Mouse (Mus musculus) limb, embryonic 13.5 days (tissue): ENCODE measurements at regions not wholly inside any gene's neighbourhood (a gene's known extent, or its start where the extent isn't known, plus 50 kb on each side); places are given as distances from the start of the nearest gene placed in this dataset.

Experiments
- ATAC-seq: fragments of 200-750 bp; cut with Nextera tagmentation; 2 replicates; pipeline ENCODE4 v1.8.0; 2017; ENCODE audit warnings: low read depth, moderate number of reproducible peaks, moderate TSS enrichment; ENCODE audit not compliant: low FRiP score
- H3K27ac ChIP-seq: fragments of 300-500 bp; sonication (generic); 2 replicates; pipeline ENCODE4 v1.5.1; 2015; ENCODE audit warnings: inconsistent platforms, mild to moderate bottlenecking, moderate library complexity
- H3K27me3 ChIP-seq: fragments of 300-500 bp; sonication (generic); 2 replicates; pipeline ENCODE4 v1.6.1; 2015; ENCODE audit warnings: mild to moderate bottlenecking, inconsistent platforms
- H3K36me3 ChIP-seq: fragments of 300-500 bp; sonication (generic); 2 replicates; pipeline ENCODE4 v1.6.1; 2015; ENCODE audit warnings: inconsistent platforms, mild to moderate bottlenecking, moderate library complexity
- H3K4me1 ChIP-seq: fragments of 300-500 bp; sonication (generic); 2 replicates; pipeline ENCODE4 v1.6.1; 2015; ENCODE audit warnings: inconsistent platforms
- H3K4me2 ChIP-seq: fragments of 300-500 bp; sonication (generic); replicated peaks from 2 replicates; pipeline ENCODE4 v1.6.1; 2015; ENCODE audit warnings: inconsistent platforms, mild to moderate bottlenecking, moderate library complexity
- H3K4me3 ChIP-seq: fragments of 300-500 bp; sonication (generic); 2 replicates; pipeline ENCODE4 v1.5.1; 2015; ENCODE audit warnings: moderate library complexity, mild to moderate bottlenecking, inconsistent platforms
- H3K9ac ChIP-seq: fragments of 300-500 bp; sonication (generic); 2 replicates; pipeline ENCODE4 v1.6.1; 2015; ENCODE audit warnings: mild to moderate bottlenecking, inconsistent platforms
- H3K9me3 ChIP-seq: fragments of 300-500 bp; sonication (generic); 2 replicates; pipeline ENCODE4 v1.6.1; 2016; ENCODE audit warnings: inconsistent platforms
- WGBS: fragments of 180-500 bp; shearing (Covaris S2); methylation state at CpG from one replicate; pipeline ENCODE4 v1.1.7; 2015; 5-methylcytosine and 5-hydroxymethylcytosine counted together

- H3K4me3 ChIP-seq, result no peak overlapping the region
- H3K27me3 ChIP-seq, result no peaks in the 10 kb centered on the region
- H3K4me1 ChIP-seq, result peaks cover 49% of the 10 kb centered on the region
- ATAC-seq, result no peak
- no peaks in the 10 kb centered on the region for H3K36me3 ChIP-seq
- H3K9me3 ChIP-seq, result no peaks in the 10 kb centered on the region
- H3K27ac ChIP-seq, result no peak overlapping the region
- no peak overlapping the region for H3K9ac ChIP-seq
- H3K4me2 ChIP-seq, result no peak overlapping the region
- WGBS, result 76% methylated on average over 4 of the region's 4 CpGs
Measured at GRCm38 (mm10) chr14:25313693-25314240, 145.2 kb upstream of the Zmiz1 start.

- Histone ChIP-seq H3K4me2 (no peak overlapping the region), H3K27ac (no peak overlapping the region), H3K4me3 (no peak overlapping the region), H3K9me3 (no peaks in the 10 kb centered on the region), H3K36me3 (no peaks in the 10 kb centered on the region), H3K9ac (no peak overlapping the region), H3K4me1 (peaks cover 56% of the 10 kb centered on the region), H3K27me3 (no peaks in the 10 kb centered on the region)
- no peak for ATAC-seq
- 93% methylated on average over 5 of the region's 5 CpGs for WGBS
Measured at GRCm38 (mm10) chr14:25316491-25316890, 142.5 kb upstream of the Zmiz1 start.

GRCm38 (mm10) chr14:25317680-25318471, 141.1 kb upstream of the Zmiz1 start:
- H3K4me2 ChIP-seq, result peak overlapping the region; percentile 58
- peak; percentile 25; the same call in 1 of the 2 replicates for ATAC-seq
- H3K9ac ChIP-seq, result peak overlapping the region; percentile 59
- WGBS, result 5% methylated on average over 37 of the region's 37 CpGs
- H3K36me3 ChIP-seq, result no peaks in the 10 kb centered on the region
- peak overlapping the region; percentile 21 for H3K4me3 ChIP-seq
- H3K4me1 ChIP-seq, result peaks cover 52% of the 10 kb centered on the region
- H3K27ac ChIP-seq, result peak overlapping the region; percentile 75
- no peaks in the 10 kb centered on the region for H3K27me3 ChIP-seq
- H3K9me3 ChIP-seq, result no peaks in the 10 kb centered on the region

DNA sequence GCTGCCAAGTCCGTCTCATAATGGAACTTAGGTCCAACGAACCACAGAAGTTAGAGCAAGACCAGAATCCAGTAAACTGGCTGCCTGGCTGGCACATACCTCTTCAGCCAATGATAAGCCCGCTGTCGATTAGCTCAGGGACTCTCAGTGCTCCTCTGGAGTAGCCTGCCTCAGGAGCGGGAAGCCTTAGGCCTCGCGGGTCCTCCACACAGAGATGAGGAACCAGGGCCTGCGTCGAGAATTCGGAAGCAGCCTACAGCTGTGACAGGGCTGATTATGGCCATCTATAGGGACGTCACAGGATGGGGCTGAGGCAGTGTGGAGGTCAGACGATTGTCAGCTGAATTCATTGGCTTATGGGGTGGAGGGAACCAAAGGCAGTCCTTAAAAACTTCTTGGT, 140.1 kb upstream of the Zmiz1 start:
- Histone ChIP-seq H3K4me2 (no peak overlapping the region), H3K4me1 (peaks cover 62% of the 10 kb centered on the region), H3K9ac (no peak overlapping the region), H3K4me3 (no peak overlapping the region), H3K36me3 (no peaks in the 10 kb centered on the region), H3K27ac (peak overlapping the region; percentile 75; the same call in 1 of the 2 replicates), H3K9me3 (no peaks in the 10 kb centered on the region), H3K27me3 (no peaks in the 10 kb centered on the region)
- ATAC-seq, result no peak
- WGBS, result 71% methylated on average over 12 of the region's 12 CpGs

GRCm38 (mm10) chr14:25320141-25320540, 138.8 kb upstream of the Zmiz1 start:
- Histone ChIP-seq H3K4me2 (no peak overlapping the region), H3K9me3 (no peaks in the 10 kb centered on the region), H3K27me3 (no peaks in the 10 kb centered on the region), H3K9ac (no peak overlapping the region), H3K4me3 (no peak overlapping the region), H3K36me3 (no peaks in the 10 kb centered on the region), H3K4me1 (peaks cover 64% of the 10 kb centered on the region), H3K27ac (no peak overlapping the region; the same call in 1 of the 2 replicates)
- 77% methylated on average over 4 of the region's 4 CpGs for WGBS
- ATAC-seq, result no peak

DNA sequence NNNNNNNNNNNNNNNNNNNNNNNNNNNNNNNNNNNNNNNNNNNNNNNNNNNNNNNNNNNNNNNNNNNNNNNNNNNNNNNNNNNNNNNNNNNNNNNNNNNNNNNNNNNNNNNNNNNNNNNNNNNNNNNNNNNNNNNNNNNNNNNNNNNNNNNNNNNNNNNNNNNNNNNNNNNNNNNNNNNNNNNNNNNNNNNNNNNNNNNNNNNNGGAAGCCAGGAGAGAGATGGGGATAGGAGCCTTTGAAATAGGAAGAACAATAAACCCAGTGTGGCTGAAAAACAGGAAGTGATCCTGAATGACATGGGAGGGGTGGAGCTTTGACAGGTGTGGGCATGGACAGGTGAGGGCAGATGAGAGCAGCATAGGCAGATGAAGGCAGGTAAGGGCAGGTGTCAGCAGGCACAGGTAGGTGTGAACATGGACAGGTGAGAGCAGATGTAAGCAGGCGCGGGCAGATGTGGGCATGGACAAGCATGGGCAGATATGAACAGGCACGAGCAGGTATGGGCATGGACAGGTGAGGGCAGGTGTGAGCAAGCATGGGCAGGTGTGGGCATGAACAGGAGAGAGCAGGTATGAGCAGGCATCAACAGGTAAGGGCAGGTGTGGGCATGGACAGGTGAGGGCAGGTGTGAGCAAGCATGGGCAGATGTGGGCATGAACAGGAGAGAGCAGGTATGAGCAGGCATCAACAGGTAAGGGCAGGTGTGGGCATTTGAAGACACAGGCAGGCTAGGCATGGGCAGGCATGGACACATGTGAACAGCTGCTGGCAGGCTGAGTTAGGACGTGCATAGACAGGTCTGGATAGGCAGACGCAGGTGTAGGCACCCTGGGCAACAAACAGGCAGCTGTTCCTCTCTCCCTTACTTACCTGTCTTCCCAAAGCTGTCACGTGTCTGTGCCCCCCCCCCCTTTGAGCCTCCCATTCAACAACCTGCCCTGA, 135.2 kb upstream of the Zmiz1 start:
- H3K4me1 ChIP-seq, result peaks cover 43% of the 10 kb centered on the region
- H3K27ac ChIP-seq, result peak overlapping the region; percentile 74; the same call in 1 of the 2 replicates
- H3K4me3 ChIP-seq, result no peak overlapping the region
- no peaks in the 10 kb centered on the region for H3K27me3 ChIP-seq
- 86% methylated on average over 6 of the region's 6 CpGs for WGBS
- no peak for ATAC-seq
- no peak overlapping the region for H3K4me2 ChIP-seq
- H3K9ac ChIP-seq, result no peak overlapping the region
- no peaks in the 10 kb centered on the region for H3K36me3 ChIP-seq
- H3K9me3 ChIP-seq, result no peaks in the 10 kb centered on the region

DNA sequence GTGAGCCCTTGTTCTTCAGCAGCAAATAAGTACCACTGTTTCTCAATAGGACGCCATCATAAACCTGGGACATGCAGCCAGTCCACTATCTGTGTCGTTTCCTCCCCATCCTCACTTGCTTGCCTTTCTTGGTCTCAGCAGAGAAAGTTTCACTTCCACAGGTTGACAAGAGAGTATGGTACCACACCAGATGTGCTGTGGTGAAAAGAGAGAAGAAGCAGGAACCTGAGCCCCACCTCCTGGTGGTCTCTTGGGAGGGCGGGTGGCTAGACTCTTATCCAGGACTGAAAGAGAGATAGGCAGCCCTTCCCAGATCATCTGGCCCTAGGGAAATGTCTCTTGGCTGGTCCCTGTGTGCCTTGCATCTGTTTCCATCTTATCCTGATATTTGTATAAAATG, 133.1 kb upstream of the Zmiz1 start:
- peaks cover 24% of the 10 kb centered on the region for H3K4me1 ChIP-seq
- ATAC-seq, result no peak
- no peak overlapping the region for H3K9ac ChIP-seq
- H3K9me3 ChIP-seq, result no peaks in the 10 kb centered on the region
- H3K4me3 ChIP-seq, result no peak overlapping the region
- 86% methylated on average over 3 of the region's 3 CpGs for WGBS
- H3K4me2 ChIP-seq, result no peak overlapping the region
- no peak overlapping the region for H3K27ac ChIP-seq
- H3K27me3 ChIP-seq, result no peaks in the 10 kb centered on the region
- H3K36me3 ChIP-seq, result no peaks in the 10 kb centered on the region

- no peaks in the 10 kb centered on the region for H3K9me3 ChIP-seq
Measured at GRCm38 (mm10) chr14:25328230-25328629, 130.8 kb upstream of the Zmiz1 start.

DNA sequence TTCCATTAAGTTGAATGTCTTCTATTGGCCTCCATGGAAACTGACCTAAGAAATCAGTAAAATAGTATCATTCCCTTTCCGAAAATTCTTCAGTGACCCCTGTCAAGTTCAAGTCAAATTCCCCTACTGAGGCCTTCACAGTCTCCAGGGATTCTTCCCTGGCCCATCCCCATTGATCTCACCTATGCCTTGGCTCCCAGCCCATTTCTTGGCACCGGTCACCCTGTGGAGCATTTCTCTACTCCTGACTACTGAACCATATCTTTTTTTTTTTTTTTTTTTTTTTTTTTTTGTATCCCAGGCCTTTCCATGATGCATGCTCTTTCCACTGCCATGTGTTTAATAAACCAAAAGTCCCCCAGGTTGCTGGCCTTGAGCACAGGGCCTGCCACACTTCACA, 124.8 kb upstream of the Zmiz1 start:
- Histone ChIP-seq H3K9ac (no peak overlapping the region), H3K4me1 (peaks cover 17% of the 10 kb centered on the region), H3K36me3 (no peaks in the 10 kb centered on the region), H3K27ac (no peak overlapping the region), H3K4me3 (no peak overlapping the region), H3K4me2 (no peak overlapping the region), H3K9me3 (0 out of 2 replicates have a peak, but pooled peaks cover 3% of the 10 kb centered on the region), H3K27me3 (no peaks in the 10 kb centered on the region)
- no peak for ATAC-seq
- WGBS, result 95% methylated on average over 2 of the region's 2 CpGs

More at GRCm38 (mm10) chr14:25328230-25328629, 130.8 kb upstream of the Zmiz1 start:
- Histone ChIP-seq H3K36me3 (no peaks in the 10 kb centered on the region), H3K27me3 (no peaks in the 10 kb centered on the region), H3K27ac (no peak overlapping the region), H3K4me3 (no peak overlapping the region), H3K4me2 (no peak overlapping the region), H3K4me1 (peaks cover 9% of the 10 kb centered on the region), H3K9ac (no peak overlapping the region)
- ATAC-seq, result no peak
- WGBS, result 84% methylated on average over 5 of the region's 5 CpGs

DNA sequence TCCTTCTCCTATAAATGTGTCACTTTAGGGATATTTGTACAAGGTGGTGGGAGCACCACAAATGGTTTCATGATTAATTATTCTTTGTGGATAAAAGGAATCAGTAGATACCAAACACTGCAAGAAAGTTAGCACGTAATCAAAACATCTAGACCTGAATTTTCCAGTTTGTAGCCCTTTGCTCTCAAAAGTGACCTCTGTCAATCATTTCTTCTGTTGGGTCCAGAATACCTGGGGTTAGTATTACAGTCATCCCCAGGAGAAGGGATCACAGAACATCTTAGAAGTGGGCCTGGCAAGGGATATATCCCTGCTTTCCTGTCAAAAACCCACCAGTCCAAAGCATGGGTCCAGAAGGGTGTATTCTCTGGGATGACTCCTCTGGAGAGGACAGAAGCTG, 122.1 kb upstream of the Zmiz1 start:
- peaks cover 39% of the 10 kb centered on the region for H3K4me1 ChIP-seq
- no peak overlapping the region for H3K9ac ChIP-seq
- H3K27me3 ChIP-seq, result no peaks in the 10 kb centered on the region
- ATAC-seq, result no peak
- 93% methylated on average over 1 of the region's 1 CpGs for WGBS
- H3K9me3 ChIP-seq, result 0 out of 2 replicates have a peak, but pooled peaks cover 3% of the 10 kb centered on the region
- H3K36me3 ChIP-seq, result no peaks in the 10 kb centered on the region
- H3K4me3 ChIP-seq, result no peak overlapping the region
- no peak overlapping the region for H3K27ac ChIP-seq
- no peak overlapping the region for H3K4me2 ChIP-seq

- H3K4me2 ChIP-seq, result no peak overlapping the region; the same call in 1 of the 2 replicates
- H3K27me3 ChIP-seq, result no peaks in the 10 kb centered on the region
- 11% methylated on average over 6 of the region's 9 CpGs for WGBS
- H3K4me1 ChIP-seq, result peaks cover 55% of the 10 kb centered on the region
- H3K9ac ChIP-seq, result no peak overlapping the region
- peak; percentile 41; the same call in 1 of the 2 replicates for ATAC-seq
- H3K9me3 ChIP-seq, result 0 out of 2 replicates have a peak, but pooled peaks cover 3% of the 10 kb centered on the region
- H3K36me3 ChIP-seq, result no peaks in the 10 kb centered on the region
- peak overlapping the region; percentile 48; the same call in 1 of the 2 replicates for H3K27ac ChIP-seq
- no peak overlapping the region for H3K4me3 ChIP-seq
Measured at GRCm38 (mm10) chr14:25338404-25339051, 120.5 kb upstream of the Zmiz1 start.
